Mouse (Mus musculus): ENCODE results near the gene Tob2. TPM values are rescaled to one million over a fixed set of nuclear protein-coding genes. Genes with fewer than 3 reads are reported as not detected.

Gene Tob2
- polyA plus RNA-seq, 1 experiment from 2014 or later, result 14.4 TPM

DNA sequence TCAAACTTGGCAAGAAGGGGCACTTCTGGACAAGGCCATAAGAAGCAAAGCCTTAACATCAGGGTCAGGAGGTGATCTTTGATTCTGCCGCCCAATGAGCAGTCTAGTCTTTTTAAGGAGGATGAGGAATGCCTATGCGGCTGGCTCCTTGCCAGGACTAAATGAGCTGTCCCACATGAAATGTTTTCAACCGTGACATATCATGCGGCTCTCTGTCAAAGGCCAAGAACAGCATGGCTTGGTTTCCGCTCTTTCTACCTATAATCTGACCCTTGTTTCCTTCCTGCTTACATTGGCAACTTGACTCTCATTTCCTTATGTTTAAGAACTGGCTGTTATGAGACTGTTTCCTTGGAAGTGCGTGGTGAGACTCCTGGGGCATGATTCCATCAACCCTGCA, 53.0 kb downstream of the Tob2 start:
- no peaks in the 10 kb centered on the region for H3K36me3 ChIP-seq (ENCODE audit: control insufficient read depth, insufficient read depth, low read length)
- H3K4me2 ChIP-seq (ENCODE audit: low read length), result no peak overlapping the region
- H3K9ac ChIP-seq (replicated peaks; ENCODE audit: low read length), result no peak overlapping the region
- H3K27me3 ChIP-seq (ENCODE audit: control insufficient read depth, insufficient read depth, low read length), result no peaks in the 10 kb centered on the region
- no peak for ATAC-seq (ENCODE audit: low FRiP score, low TSS enrichment)
- H3K27ac ChIP-seq (replicated peaks; ENCODE audit: low read depth, low read length), result no peak overlapping the region
- peaks cover 24% of the 10 kb centered on the region for H3K4me1 ChIP-seq (ENCODE audit: control insufficient read depth, insufficient read depth, low read length)
- no peak overlapping the region for H3K4me3 ChIP-seq (replicated peaks; ENCODE audit: low read depth, low read length)
- peak; percentile 21 for DNase-seq
- 45% methylated on average over 6 of the region's 6 CpGs for WGBS
- no peaks in the 10 kb centered on the region for H3K9me3 ChIP-seq (ENCODE audit: control insufficient read depth, low read length)

GRCm38 (mm10) chr15:81804883-81805282, 53.7 kb downstream of the Tob2 start:
- H3K27me3 ChIP-seq (ENCODE audit: control insufficient read depth, insufficient read depth, low read length), result no peaks in the 10 kb centered on the region
- H3K9me3 ChIP-seq (ENCODE audit: control insufficient read depth, low read length), result no peaks in the 10 kb centered on the region
- DNase-seq, result no peak
- no peak for ATAC-seq (ENCODE audit: low FRiP score, low TSS enrichment)
- H3K27ac ChIP-seq (replicated peaks; ENCODE audit: low read depth, low read length), result no peak overlapping the region
- no peak overlapping the region for H3K4me2 ChIP-seq (ENCODE audit: low read length)
- WGBS, result 89% methylated on average over 3 of the region's 3 CpGs
- no peak overlapping the region for H3K9ac ChIP-seq (replicated peaks; ENCODE audit: low read length)
- H3K36me3 ChIP-seq (ENCODE audit: control insufficient read depth, insufficient read depth, low read length), result no peaks in the 10 kb centered on the region
- peaks cover 17% of the 10 kb centered on the region for H3K4me1 ChIP-seq (ENCODE audit: control insufficient read depth, insufficient read depth, low read length)
- no peak overlapping the region for H3K4me3 ChIP-seq (replicated peaks; ENCODE audit: low read depth, low read length)

DNA sequence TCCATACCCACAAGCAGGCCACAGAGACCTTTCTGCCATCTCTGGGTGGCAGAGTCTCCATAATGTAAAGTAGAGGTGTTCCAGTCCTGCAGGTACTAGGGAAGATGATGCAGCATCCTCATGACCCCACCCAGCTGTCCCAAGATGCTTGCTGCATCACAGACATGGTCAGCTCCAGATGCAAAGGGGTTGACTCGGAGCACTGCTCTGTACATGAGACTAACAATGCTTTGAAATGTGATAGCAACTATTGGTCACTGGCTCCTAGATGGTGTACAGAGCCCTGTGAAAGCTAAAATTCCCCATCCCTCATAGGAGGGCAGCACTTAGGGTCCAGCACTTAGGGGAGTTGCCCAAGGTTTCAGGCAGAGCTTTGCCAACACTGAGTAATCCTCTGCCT, 54.4 kb downstream of the Tob2 start:
- H3K36me3 ChIP-seq (ENCODE audit: control insufficient read depth, insufficient read depth, low read length), result no peaks in the 10 kb centered on the region
- H3K4me2 ChIP-seq (ENCODE audit: low read length), result no peak overlapping the region
- no peak overlapping the region for H3K27ac ChIP-seq (replicated peaks; ENCODE audit: low read depth, low read length)
- no peaks in the 10 kb centered on the region for H3K27me3 ChIP-seq (ENCODE audit: control insufficient read depth, insufficient read depth, low read length)
- H3K9ac ChIP-seq (replicated peaks; ENCODE audit: low read length), result no peak overlapping the region
- H3K9me3 ChIP-seq (ENCODE audit: control insufficient read depth, low read length), result no peaks in the 10 kb centered on the region
- 73% methylated on average over 1 of the region's 1 CpGs for WGBS
- H3K4me3 ChIP-seq (replicated peaks; ENCODE audit: low read depth, low read length), result no peak overlapping the region
- H3K4me1 ChIP-seq (ENCODE audit: control insufficient read depth, insufficient read depth, low read length), result peaks cover 15% of the 10 kb centered on the region
- no peak for DNase-seq
- ATAC-seq (ENCODE audit: low FRiP score, low TSS enrichment), result no peak

DNA sequence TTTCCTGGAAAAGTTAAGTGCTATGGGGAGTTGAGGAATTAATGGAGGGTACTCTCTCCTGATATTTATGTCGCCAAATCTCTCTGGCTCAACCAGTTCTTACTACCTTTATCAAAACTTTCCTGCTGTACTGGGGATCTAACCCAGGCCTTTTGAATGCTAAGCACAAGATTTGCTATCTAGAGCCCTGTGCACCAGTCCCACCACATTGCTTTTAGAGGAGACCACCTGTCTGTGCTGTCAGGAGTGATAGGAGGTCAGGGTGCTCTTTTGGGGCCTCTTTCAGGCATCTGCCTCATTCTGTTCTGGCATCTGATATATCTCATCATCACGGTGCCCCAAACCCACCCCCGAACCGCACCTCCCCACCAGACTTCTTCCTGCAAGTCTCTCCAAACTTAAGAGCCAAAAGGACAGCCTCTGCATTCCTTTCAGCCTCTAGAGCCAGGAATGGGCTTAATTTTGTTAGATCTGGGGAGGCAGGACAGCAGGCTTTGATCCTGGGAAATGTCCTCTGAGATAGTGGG, 55.1 kb downstream of the Tob2 start:
- H3K9ac ChIP-seq (replicated peaks; ENCODE audit: low read length), result no peak overlapping the region
- H3K27me3 ChIP-seq (ENCODE audit: control insufficient read depth, insufficient read depth, low read length), result no peaks in the 10 kb centered on the region
- no peak overlapping the region for H3K4me3 ChIP-seq (replicated peaks; ENCODE audit: low read depth, low read length)
- DNase-seq (no peak), ATAC-seq (ENCODE audit: low FRiP score, low TSS enrichment) (no peak)
- H3K4me1 ChIP-seq (ENCODE audit: control insufficient read depth, insufficient read depth, low read length), result peaks cover 15% of the 10 kb centered on the region
- 63% methylated on average over 4 of the region's 4 CpGs for WGBS
- H3K27ac ChIP-seq (replicated peaks; ENCODE audit: low read depth, low read length), result no peak overlapping the region
- no peak overlapping the region; the same call in 1 of the 2 replicates for H3K4me2 ChIP-seq (ENCODE audit: low read length)
- no peaks in the 10 kb centered on the region for H3K9me3 ChIP-seq (ENCODE audit: control insufficient read depth, low read length)
- H3K36me3 ChIP-seq (ENCODE audit: control insufficient read depth, insufficient read depth, low read length), result no peaks in the 10 kb centered on the region

GRCm38 (mm10) chr15:81802941-81803351, 55.6 kb downstream of the Tob2 start:
- no peaks in the 10 kb centered on the region for H3K9me3 ChIP-seq (ENCODE audit: control insufficient read depth, low read length)
- H3K9ac ChIP-seq (replicated peaks; ENCODE audit: low read length), result no peak overlapping the region; the same call in 1 of the 2 replicates
- H3K36me3 ChIP-seq (ENCODE audit: control insufficient read depth, insufficient read depth, low read length), result 0 out of 2 replicates have a peak, but pooled peaks cover 3% of the 10 kb centered on the region
- 11% methylated on average over 8 of the region's 8 CpGs for WGBS
- H3K4me2 ChIP-seq (ENCODE audit: low read length), result peak overlapping the region; percentile 50
- peak overlapping the region; percentile 66 for H3K27ac ChIP-seq (replicated peaks; ENCODE audit: low read depth, low read length)
- H3K27me3 ChIP-seq (ENCODE audit: control insufficient read depth, insufficient read depth, low read length), result no peaks in the 10 kb centered on the region
- ATAC-seq (ENCODE audit: low FRiP score, low TSS enrichment) (no peak; the same call in 1 of the 2 replicates), DNase-seq (no peak)
- H3K4me3 ChIP-seq (replicated peaks; ENCODE audit: low read depth, low read length), result peak overlapping the region; percentile 17
- peaks cover 15% of the 10 kb centered on the region for H3K4me1 ChIP-seq (ENCODE audit: control insufficient read depth, insufficient read depth, low read length)

- DNase-seq (peak; percentile 95), ATAC-seq (ENCODE audit: low FRiP score, low TSS enrichment) (peak; percentile 95)
- Histone ChIP-seq H3K9ac (replicated peaks; ENCODE audit: low read length) (no peak within 1 kb of the TSS; the same call in 1 of the 2 replicates), H3K9me3 (ENCODE audit: control insufficient read depth, low read length) (no peaks in the 10 kb centered on the region), H3K27me3 (ENCODE audit: control insufficient read depth, insufficient read depth, low read length) (no peaks in the 10 kb centered on the region), H3K36me3 (ENCODE audit: control insufficient read depth, insufficient read depth, low read length) (0 out of 2 replicates have a peak, but pooled peaks cover 3% of the 10 kb centered on the region), H3K4me2 (ENCODE audit: low read length) (peak within 1 kb of the TSS; percentile 50), H3K4me1 (ENCODE audit: control insufficient read depth, insufficient read depth, low read length) (peaks cover 15% of the 10 kb centered on the region), H3K4me3 (replicated peaks; ENCODE audit: low read depth, low read length) (peak within 1 kb of the TSS; percentile 17), H3K27ac (replicated peaks; ENCODE audit: low read depth, low read length) (peak within 1 kb of the TSS; percentile 66)
- 27% methylated on average over 19 of the region's 19 CpGs for WGBS
Observed at GRCm38 (mm10) chr15:81802001-81802890, 56.4 kb downstream of the Tob2 start, which contains the start of gene Tef. Gene Tef, plus strand, starts transcription at chr15:81802421.

GRCm38 (mm10) chr15:81800391-81800790, 58.2 kb downstream of the Tob2 start:
- Histone ChIP-seq H3K9ac (replicated peaks; ENCODE audit: low read length) (no peak overlapping the region), H3K4me3 (replicated peaks; ENCODE audit: low read depth, low read length) (no peak overlapping the region), H3K27ac (replicated peaks; ENCODE audit: low read depth, low read length) (no peak overlapping the region), H3K4me2 (ENCODE audit: low read length) (no peak overlapping the region), H3K9me3 (ENCODE audit: control insufficient read depth, low read length) (no peaks in the 10 kb centered on the region), H3K36me3 (ENCODE audit: control insufficient read depth, insufficient read depth, low read length) (peaks cover 16% of the 10 kb centered on the region), H3K27me3 (ENCODE audit: control insufficient read depth, insufficient read depth, low read length) (no peaks in the 10 kb centered on the region), H3K4me1 (ENCODE audit: control insufficient read depth, insufficient read depth, low read length) (peaks cover 15% of the 10 kb centered on the region)
- ATAC-seq (ENCODE audit: low FRiP score, low TSS enrichment) (no peak), DNase-seq (no peak)
- WGBS, result 92% methylated on average over 3 of the region's 3 CpGs

DNA sequence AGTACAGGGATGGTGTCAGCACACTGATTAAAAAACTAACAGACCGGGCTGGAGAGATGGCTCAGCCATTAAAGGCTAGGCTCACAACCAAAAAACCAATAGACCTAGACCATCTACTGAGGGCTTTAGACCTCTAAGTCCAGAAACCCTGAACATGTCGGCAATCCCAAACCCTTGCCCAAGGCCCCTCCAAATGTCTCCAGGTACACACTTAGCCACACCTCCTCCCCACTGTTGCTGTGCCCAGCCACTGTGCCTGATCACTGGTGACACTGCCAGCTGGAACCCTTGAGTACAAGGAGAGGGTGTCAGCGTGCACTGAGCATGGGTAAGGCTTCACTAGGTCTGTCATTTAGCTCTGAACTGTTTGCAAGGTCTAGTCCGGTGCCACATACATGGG, 60.2 kb downstream of the Tob2 start:
- H3K27me3 ChIP-seq (ENCODE audit: control insufficient read depth, insufficient read depth, low read length), result no peaks in the 10 kb centered on the region
- H3K27ac ChIP-seq (replicated peaks; ENCODE audit: low read depth, low read length), result no peak overlapping the region
- H3K36me3 ChIP-seq (ENCODE audit: control insufficient read depth, insufficient read depth, low read length), result peaks cover 32% of the 10 kb centered on the region
- no peak overlapping the region for H3K9ac ChIP-seq (replicated peaks; ENCODE audit: low read length)
- DNase-seq (no peak), ATAC-seq (ENCODE audit: low FRiP score, low TSS enrichment) (no peak)
- peaks cover 15% of the 10 kb centered on the region for H3K4me1 ChIP-seq (ENCODE audit: control insufficient read depth, insufficient read depth, low read length)
- WGBS, result 94% methylated on average over 4 of the region's 4 CpGs
- H3K4me2 ChIP-seq (ENCODE audit: low read length), result no peak overlapping the region
- H3K4me3 ChIP-seq (replicated peaks; ENCODE audit: low read depth, low read length), result no peak overlapping the region
- no peaks in the 10 kb centered on the region for H3K9me3 ChIP-seq (ENCODE audit: control insufficient read depth, low read length)

All from midbrain, embryonic 14.5 days (tissue).